Mouse (Mus musculus) testis, postnatal 10 days (tissue): ENCODE results near the gene Dck.
"Not testable (repeated sequence)": the region's sequence is repeated elsewhere in the genome, so short reads cannot be mapped to it uniquely, and the experiment has no call there.

Experiments
- DNase-seq: peaks from one replicate; pipeline ENCODE4 v3.0.0; 2021; ENCODE audit warnings: low spot score

The Dck gene

DNA sequence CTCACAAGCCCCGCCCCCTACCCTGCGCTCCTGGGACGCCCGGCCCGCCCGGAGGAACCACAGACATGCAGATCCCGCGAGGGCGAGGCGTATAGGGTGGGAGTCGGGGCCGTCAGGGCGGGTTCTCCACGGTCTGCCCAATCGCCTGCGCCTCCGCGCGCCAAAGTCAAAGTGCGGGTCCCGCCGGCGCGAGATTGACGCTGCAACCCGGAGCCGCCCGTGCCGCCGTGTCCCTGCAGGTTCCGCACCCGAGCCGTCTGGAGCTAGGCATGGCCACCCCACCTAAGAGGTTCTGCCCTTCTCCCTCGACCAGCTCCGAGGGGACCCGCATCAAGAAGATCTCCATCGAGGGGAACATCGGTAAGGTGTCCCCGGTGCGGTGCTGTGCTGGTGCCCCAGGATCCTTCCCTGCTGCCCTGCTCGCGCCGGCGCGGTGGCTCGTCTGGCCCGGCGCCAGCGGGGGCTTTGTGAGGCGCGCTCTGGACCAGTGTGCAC lies at the start of gene Dck:
TSS of gene Dck (plus strand) at position 10 of the 495 bp plus-strand sequence.
- no peak for DNase-seq

DNA sequence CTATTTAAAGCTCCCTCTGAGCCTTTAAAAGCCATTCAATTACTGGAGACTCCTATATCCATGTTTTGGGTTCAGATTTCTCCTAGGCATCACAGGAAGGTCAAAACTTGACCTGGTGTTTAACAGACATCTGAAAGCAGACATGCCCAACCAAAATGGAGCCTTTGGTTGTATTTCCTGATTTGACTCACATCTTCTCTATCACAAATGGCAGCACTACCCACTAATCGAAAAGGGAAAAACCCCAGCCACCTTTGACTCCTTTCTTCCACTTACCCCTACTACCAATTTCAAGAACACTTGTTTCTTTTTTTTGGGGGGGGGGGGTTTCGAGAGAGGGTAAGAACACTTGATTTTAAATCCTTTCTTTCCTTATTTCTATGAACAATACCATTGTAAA lies 47.8 kb upstream of the Dck start:
- no peak for DNase-seq

GRCm38 (mm10) chr5:88720116-88721002 lies 44.4 kb upstream of the Dck start, which contains the start of gene Mob1b:
Mob1b (plus strand) TSS chr5:88720855.
- peak; percentile 99 for DNase-seq

DNA sequence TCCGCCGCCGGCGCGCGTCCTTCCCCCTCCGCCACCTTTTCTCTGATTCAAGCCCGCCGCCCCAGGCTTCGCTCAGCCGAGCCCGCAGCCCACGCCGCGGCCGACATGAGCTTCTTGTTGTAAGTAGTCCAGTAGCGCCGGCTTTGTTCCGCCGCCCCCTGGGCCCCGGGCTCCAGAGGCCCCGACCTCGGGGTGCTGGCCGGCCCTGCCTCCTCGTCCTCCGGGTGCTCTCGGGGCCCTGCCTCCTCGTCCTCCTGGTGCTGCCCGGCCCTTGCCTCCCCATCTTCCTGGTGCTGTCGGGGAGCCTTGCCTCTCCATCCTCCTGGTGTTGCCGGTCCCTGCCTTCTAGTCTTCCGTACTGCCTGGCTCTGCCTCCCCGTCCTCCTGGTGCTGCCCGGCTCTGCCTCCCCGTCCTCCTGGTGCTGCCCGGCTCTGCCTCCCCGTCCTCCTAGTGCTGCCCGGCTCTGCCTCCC lies 43.8 kb upstream of the Dck start:
- DNase-seq, result no peak

DNA sequence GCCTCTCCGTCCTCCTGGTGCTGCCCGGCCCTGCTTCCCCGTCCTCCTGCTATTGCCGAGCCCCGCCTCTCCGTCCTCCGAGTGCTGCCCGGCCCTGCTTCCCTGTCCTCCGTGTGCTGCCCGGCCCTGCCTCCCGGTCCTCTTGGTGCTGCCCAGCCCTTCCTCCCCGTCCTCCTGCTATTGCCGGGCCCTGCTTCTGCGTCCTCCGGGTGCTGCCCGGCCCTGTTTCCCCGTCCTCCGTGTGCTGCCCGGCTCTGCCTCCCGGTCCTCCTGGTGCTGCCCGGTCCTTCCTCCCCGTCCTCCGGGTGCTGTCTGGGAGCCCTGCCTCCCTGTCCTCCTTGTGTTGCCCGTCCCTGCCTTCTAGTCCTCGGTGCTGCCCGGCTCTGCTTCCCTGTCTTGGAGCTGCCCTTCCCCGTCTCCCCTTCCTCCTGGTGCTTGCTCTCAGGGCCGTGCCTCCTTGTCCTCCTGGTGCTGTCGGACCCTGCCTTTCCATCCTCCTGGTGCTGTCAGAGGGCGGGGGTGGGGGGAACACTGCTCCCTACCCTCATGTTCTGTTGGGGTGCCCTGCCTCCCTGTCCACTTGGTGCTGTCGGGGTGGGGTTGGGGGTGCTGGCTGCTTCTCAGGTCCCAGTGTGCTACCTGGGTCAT lies 43.1 kb upstream of the Dck start:
- peak; percentile 55 for DNase-seq

DNA sequence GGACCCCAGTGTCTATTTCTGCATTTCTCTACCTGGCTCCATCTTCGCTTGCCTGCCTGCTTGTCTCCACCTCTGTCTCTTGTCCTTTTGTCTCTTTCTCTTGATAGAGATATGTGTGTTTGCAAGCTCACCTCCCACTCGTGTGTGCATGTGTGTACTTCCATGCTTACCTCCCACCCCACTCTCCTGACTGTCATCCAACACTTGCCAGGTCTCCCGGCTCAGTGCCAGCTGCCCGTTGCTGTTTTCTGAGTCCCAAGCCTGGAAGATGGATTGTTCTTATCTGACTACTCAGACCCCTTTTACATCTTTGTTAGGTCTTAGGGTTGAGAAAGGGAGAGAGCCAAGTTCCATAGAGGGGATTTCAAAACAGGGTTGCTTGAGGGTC lies 42.6 kb upstream of the Dck start:
- DNase-seq, result peak; percentile 61

- DNase-seq, result no peak
These were observed 40.8 kb upstream of the Dck start for GRCm38 (mm10) chr5:88724030-88724429.

DNA sequence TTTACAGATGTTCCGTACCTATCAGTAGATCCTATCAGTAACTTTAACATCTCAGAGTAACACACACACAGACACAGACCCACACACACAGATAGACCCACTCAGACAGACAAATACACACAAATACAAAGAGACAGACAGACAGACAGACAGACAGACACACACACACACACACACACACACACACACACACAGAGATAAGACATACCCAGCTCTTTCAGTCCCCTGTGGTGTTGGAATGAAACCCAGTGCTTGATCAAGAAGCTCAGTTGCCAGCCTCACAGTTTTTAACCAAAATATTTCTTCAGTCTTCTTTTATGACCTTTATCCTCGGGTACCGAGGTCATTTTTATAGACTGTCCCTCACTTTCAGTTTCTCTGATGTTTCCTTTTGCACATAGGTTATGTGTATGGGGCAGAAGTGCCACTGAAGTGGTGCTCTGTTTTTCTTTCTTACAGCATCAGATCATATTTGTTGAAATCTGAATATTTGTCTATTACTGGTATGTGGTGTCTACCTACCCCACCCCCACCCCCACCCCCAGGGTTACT lies 37.1 kb upstream of the Dck start:
- DNase-seq, result no peak

GRCm38 (mm10) chr5:88734786-88735185 lies 30.0 kb upstream of the Dck start:
- no peak for DNase-seq

GRCm38 (mm10) chr5:88741065-88741464 lies 23.7 kb upstream of the Dck start:
- not testable (repeated sequence) for DNase-seq

DNA sequence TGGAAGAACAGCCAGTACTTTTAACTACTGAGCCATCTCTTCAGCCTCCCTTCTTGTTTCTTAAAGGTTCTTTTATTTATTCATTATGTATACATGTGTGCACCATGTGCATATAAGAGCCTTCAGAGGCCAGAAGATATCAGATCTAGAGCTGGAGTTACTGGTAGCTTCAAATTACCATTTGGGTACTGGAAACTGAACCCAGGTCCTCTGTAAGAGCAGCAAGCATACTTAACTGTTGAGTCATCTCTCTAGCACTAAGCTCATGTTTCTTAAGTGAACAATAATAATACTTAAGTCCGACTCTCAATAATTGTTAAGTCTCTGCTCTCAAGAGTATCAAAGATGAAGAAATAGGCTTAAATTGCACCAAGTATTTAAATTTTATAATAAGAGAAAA lies 17.0 kb upstream of the Dck start:
- no peak for DNase-seq

- DNase-seq, result no peak
These were observed 11.6 kb upstream of the Dck start for GRCm38 (mm10) chr5:88753199-88753598.

DNA sequence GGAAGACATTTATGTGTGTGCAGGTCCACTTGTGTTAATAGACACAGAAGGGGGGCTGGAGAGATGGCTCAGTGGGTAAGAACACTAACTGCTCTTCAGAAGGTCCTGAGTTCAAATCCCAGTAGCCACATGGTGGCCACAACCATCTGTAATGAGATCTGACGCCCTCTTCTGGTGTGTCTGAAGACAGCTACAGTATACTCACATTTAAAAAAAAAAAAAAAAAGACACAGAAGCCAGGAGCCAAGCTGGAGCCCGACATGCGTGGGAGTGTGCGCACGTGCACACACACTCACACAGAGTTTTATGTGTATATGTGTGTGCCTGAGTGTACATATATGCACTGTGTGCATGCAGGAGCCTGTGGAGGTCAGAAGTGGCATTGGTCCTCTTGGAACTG lies 2.2 kb upstream of the Dck start:
- DNase-seq, result no peak

DNA sequence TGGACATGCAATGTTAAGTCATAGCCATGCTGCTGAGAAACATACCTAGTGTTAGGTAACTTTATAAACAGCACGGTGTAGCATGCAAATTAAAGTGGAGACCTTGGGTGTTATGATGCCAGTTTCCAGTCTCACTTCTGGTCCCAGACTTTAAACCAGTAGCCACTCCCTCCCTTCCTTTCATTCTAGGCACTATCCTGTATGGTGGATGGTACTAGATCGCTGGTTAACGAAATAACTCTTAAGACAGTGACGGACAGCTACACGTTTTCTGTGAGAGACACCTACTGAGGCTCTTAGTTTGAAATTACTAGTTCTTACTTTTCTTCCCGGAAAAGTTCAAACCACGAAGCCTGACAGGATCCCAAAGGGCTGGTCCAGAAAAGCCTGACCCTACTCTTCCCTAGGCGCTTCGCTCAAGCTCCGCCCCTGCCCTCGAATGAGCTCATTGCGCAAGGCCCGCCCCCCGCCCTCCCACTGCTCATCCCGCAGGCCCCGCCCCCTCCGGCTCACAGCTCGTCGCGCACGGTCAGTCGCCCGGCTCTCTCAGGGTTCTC lies 288 bp upstream of the Dck start:
- peak; percentile 100 for DNase-seq

DNA sequence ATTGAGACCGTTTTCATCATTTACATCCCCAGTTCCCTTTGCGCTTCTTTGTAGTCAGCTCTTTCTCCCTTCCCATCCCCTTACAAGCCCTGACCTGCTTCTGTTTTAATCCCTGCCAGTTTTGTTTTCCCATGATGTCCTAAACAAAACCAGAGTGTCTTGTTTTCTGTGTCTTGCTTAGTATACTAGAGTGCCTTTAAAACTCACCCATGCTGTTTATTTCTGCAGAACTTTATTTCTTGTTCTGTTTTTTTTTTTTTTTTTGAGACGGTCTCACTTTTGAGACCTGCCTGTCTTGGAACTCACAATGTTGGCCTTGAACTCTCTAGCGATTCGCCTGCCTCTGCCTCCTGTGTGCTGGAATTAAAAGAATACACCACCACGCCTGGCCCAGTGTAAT lies 791 bp downstream of the Dck start:
- DNase-seq, result no peak

DNA sequence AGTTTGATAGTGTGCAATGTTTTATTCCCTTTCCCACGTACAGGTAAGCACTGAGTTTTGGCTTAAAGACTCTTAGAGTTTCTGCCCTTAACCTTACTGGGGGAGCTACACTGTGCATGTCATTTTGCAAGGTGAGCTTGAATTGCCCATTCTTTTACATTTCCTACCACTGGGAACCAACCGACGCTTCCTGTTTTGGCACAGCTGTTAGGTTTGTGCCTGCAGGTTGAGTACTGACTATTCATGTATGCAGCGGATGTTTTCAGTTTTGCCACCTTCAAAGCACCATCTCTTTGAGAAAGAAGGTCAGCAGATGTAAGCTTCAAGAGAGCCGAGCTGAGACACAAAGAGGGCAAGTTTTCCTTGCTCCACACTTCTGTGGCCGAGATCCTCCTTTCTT lies 1.3 kb downstream of the Dck start:
- no peak for DNase-seq

- DNase-seq, result no peak
These were observed 2.1 kb downstream of the Dck start for GRCm38 (mm10) chr5:88766863-88767262.

GRCm38 (mm10) chr5:88768201-88768600 lies 3.4 kb downstream of the Dck start:
- DNase-seq, result no peak

- DNase-seq, result no peak
These were observed 17.4 kb downstream of the Dck start for GRCm38 (mm10) chr5:88782072-88782765.

DNA sequence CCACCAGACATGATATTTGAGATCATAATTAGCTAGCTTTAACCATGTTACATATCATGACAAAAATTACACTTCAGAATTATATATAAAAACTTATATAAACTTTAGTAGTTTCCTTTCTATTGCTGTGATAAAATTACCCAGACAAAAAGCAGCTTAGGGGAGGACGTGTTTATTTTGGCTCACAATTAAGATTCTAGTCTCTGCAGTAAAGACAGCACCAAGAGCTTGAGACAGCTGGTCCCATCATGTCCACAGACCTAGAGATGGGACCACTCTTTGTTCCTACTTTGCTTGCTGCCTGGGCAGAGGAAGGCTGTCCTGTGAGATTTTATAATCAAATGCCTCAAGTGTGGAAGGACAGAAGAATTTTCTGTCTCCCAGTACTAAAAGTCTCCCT lies 20.3 kb downstream of the Dck start:
- no peak for DNase-seq

DNA sequence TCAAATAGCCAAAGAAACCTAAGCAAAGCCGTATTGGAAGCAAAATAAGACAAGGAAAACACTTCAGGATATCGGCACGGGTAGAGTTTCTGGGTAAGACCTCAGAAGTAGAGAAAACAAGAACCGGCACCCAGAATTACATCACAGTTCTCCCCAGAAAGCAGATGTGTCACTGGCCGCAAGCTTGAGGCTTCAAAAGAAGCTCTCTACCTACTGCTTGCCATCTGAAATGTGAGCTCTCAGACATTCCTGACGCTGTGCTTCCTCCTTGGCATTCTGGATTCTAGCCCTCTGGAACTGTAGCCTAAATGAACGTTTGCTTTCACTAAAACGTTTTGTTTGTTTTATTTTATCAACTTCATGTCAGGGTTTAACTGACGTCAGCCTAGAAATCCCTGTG lies 25.9 kb downstream of the Dck start:
- DNase-seq, result no peak
